7 mouse cellular contexts compared by ENCODE assay signal in genomic region chr4:130087293-130087692, GRCm38 (mm10). TPM values are rescaled to one million over a fixed set of nuclear protein-coding genes. Genes with fewer than 3 reads are reported as not detected.
DNase-seq lines count a peak whose midpoint lies in the region; ATAC-seq lines count a peak whose summit lies in the region.

No protein-coding gene starts in this region.

- no peak overlapping the region for H3K27ac ChIP-seq in limb, embryonic 11.5 days (replicated peaks; ENCODE audit: low read depth, low read length)
- no peak overlapping the region for H3K27ac ChIP-seq in midbrain, embryonic 16.5 days (ENCODE audit: low read length)

- 8% methylated on average over 7 of the region's 7 CpGs for WGBS in limb, embryonic 11.5 days
- WGBS in midbrain, embryonic 16.5 days, result 13% methylated on average over 7 of the region's 7 CpGs

- no peak overlapping the region for H3K9ac ChIP-seq in limb, embryonic 11.5 days (ENCODE audit: low read length)
- H3K9ac ChIP-seq in midbrain, embryonic 16.5 days (ENCODE audit: low read depth, low read length), result no peak overlapping the region

- no peaks in the 10 kb centered on the region for H3K9me3 ChIP-seq in limb, embryonic 11.5 days (ENCODE audit: control insufficient read depth, low read length)
- no peaks in the 10 kb centered on the region for H3K9me3 ChIP-seq in midbrain, embryonic 16.5 days (replicated peaks; ENCODE audit: control insufficient read depth, low read length, poor library complexity, severe bottlenecking)

- no peaks in the 10 kb centered on the region for H3K36me3 ChIP-seq in limb, embryonic 11.5 days (ENCODE audit: control insufficient read depth, insufficient read depth, low read length)
- no peaks in the 10 kb centered on the region for H3K36me3 ChIP-seq in midbrain, embryonic 16.5 days (ENCODE audit: control insufficient read depth, insufficient read depth, low read length)

- no peak overlapping the region for H3K4me3 ChIP-seq in limb, embryonic 11.5 days (ENCODE audit: low read depth, low read length)
- no peak overlapping the region for H3K4me3 ChIP-seq in midbrain, embryonic 16.5 days (ENCODE audit: low read depth, low read length)

- 0 out of 2 replicates have a peak, but pooled peaks cover 5% of the 10 kb centered on the region for H3K27me3 ChIP-seq in limb, embryonic 11.5 days (ENCODE audit: control insufficient read depth, insufficient read depth, low read length)
- H3K27me3 ChIP-seq in midbrain, embryonic 16.5 days (ENCODE audit: control insufficient read depth, insufficient read depth, low read depth, low read length), result no peaks in the 10 kb centered on the region

- peak; percentile 81 for DNase-seq in adrenal gland, adult 8-10 months
- peak; percentile 95 for DNase-seq in embryo, embryonic 10.5 days (ENCODE audit: low spot score)
- peak; percentile 87 to 89 for DNase-seq in gastrocnemius, postnatal 4 days (ENCODE audit: low spot score in 2 of 2)
- DNase-seq in kidney, adult 18-20 months, result peak; percentile 95
- peak; percentile 96 for DNase-seq in limb, embryonic 11.5 days (ENCODE audit: low spot score)
- peak; percentile 72 to 94 for DNase-seq in spleen, adult 18-20 months

- no peak for ATAC-seq in limb, embryonic 11.5 days (ENCODE audit: insufficient number of reproducible peaks, low FRiP score, low TSS enrichment, low read depth)
- peak; percentile 57; the same call in 1 of the 2 replicates for ATAC-seq in midbrain, embryonic 16.5 days

- H3K4me2 ChIP-seq in limb, embryonic 11.5 days (ENCODE audit: low read depth, severe bottlenecking), result no peak overlapping the region
- no peak overlapping the region for H3K4me2 ChIP-seq in midbrain, embryonic 16.5 days (ENCODE audit: low read length)

- H3K4me1 ChIP-seq in limb, embryonic 11.5 days (ENCODE audit: control insufficient read depth, insufficient read depth, low read length), result no peaks in the 10 kb centered on the region
- peaks cover 2% of the 10 kb centered on the region; the same call in 1 of the 2 replicates for H3K4me1 ChIP-seq in midbrain, embryonic 16.5 days (ENCODE audit: control insufficient read depth, insufficient read depth, low read length)

RNA-seq across cellular contexts. Expression of gene Pef1, which starts 15.1 kb away (rescaled TPM):
- 10 to 100 TPM; 81.1 to 93.8 (median 85.9) TPM for total RNA-seq in adrenal gland, adult 8-10 months (2022)
- 10 to 100 TPM; 35.4 to 37.7 TPM for total RNA-seq in gastrocnemius, postnatal 4 days (2021)
- 69.0 and 76.5 TPM in 2 replicates for polyA plus RNA-seq in limb, embryonic 11.5 days (2014; fragmentation: Nextera tagmentation; extraction: Ambion mirVana)
- polyA plus RNA-seq in midbrain, embryonic 16.5 days (2015; fragmentation: Nextera tagmentation; extraction: Ambion mirVana), result 62.1 and 62.3 TPM in 2 replicates

RNA-seq across cellular contexts. Expression of gene Col16a1, which starts 39.7 kb away (rescaled TPM):
- total RNA-seq in adrenal gland, adult 8-10 months (2022), result 10 to 100 TPM in 3 of 4 experiments, 1 to 10 TPM in 1; 10.0 to 31.9 (median 19.9) TPM
- 100 to 1,000 TPM; 125 to 153 TPM for total RNA-seq in gastrocnemius, postnatal 4 days (2021)
- polyA plus RNA-seq in limb, embryonic 11.5 days (2014; fragmentation: Nextera tagmentation; extraction: Ambion mirVana), result 8.1 and 8.2 TPM in 2 replicates
- 8.6 and 10.5 TPM in 2 replicates for polyA plus RNA-seq in midbrain, embryonic 16.5 days (2015; fragmentation: Nextera tagmentation; extraction: Ambion mirVana)

RNA-seq across cellular contexts. Expression of gene Hcrtr1, which starts 51.9 kb away (rescaled TPM):
- total RNA-seq in adrenal gland, adult 8-10 months (2022), result 1 to 10 TPM in 2 of 4 experiments, under 1 TPM in 2; 0.49 to 1.9 (median 1.3) TPM
- total RNA-seq in gastrocnemius, postnatal 4 days (2021), result not detected
- polyA plus RNA-seq in limb, embryonic 11.5 days (2014; fragmentation: Nextera tagmentation; extraction: Ambion mirVana), result not detected in 2 replicates
- polyA plus RNA-seq in midbrain, embryonic 16.5 days (2015; fragmentation: Nextera tagmentation; extraction: Ambion mirVana), result 3.9 and 6.6 TPM in 2 replicates
